Mouse (Mus musculus): ENCODE data around the gene Col5a1. TPM values are rescaled to one million over a fixed set of nuclear protein-coding genes. Genes with fewer than 3 reads are reported as not detected.

Gene Col5a1
- total RNA-seq, 2 experiments from 2014 or later = 0.58 to 2.4 TPM

DNA sequence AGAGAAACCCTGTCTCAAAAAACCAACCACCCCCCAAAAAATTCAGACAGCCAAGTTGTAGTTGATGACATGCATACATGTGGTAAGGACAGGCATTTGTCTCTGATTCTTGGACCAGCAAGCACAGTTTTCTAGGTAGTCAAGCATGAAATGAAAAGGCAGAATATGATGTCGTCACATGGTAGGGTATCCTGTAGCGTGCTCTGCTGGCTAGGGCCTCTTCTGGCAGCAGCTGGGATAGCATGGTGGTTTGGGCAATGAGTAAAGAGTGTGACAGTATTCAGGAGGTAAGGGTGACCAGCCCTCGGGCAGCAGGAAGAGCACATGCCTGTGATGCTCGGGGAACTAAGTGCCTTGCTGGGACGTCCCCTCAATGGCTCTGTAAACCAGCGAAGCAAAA lies 73.0 kb downstream of the Col5a1 start:
- 0 out of 2 replicates have a peak, but pooled peaks have one; percentile 31 for ATAC-seq (replicated peaks; ENCODE audit: poor library complexity)

DNA sequence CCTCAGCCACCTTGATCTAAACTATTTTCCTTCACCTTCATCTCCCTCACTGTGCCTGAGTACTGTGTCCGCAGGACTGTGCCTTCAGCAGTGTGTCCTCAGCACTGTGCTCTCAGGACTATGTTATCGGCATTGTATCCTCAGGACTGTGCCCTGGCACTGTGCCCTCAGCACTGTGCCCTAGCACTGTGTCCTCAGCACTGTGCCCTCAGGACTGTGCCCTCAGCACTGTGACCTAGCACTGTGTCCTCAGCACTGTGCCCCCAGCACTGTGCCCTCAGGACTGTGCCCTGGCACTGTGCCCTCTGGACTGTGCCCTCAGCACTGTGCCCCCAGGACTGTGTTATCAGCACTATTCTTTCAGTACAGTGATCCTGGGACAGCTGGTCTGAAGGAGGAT lies 75.0 kb downstream of the Col5a1 start:
- ATAC-seq (replicated peaks; ENCODE audit: poor library complexity) = no peak

DNA sequence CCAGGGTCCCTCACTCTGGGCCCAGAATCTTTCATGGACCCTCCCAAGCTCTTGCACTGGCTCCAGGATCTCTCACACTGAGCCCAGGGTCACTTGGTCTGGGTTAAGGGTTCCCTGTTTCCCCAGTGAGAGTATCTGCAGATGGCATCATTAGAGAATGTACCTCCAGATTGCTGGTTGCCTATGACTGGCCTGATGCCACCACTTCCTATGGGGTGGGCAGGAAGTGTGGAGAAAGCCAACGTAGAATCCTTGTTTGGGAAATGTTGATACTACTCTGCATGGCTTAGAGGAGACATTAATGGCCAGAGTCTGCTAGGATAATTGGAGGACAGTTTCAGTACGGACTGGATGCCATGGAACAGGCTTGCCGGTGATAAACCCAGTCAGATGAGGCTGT lies 76.2 kb downstream of the Col5a1 start:
- ATAC-seq (replicated peaks; ENCODE audit: poor library complexity) = no peak

DNA sequence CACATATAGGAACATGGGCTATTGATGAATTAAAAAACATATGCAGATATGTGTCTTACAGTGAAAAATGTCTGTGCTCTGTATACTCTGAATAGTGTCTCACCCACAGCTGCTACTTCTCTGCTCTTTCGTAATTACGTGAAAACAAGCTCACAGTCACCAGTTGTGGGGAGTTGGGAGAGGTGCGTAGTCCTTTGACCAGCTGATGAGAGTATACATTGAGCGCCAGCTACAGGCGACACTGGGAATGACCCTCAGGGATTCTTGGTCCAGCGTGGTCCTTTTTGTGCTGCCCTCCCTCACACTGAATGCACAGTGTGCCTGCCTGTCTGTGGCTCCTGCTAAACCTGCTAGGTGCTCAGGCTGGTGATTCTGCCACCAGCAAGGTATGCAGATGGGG lies 82.9 kb downstream of the Col5a1 start:
- ATAC-seq (replicated peaks; ENCODE audit: poor library complexity) = peak; percentile 78

- ATAC-seq (replicated peaks; ENCODE audit: poor library complexity) = peak; percentile 54; the same call in 1 of the 2 replicates
These were observed 87.6 kb downstream of the Col5a1 start for GRCm38 (mm10) chr2:27973840-27974239.

GRCm38 (mm10) chr2:27975786-27976185 lies 89.6 kb downstream of the Col5a1 start:
- ATAC-seq (replicated peaks; ENCODE audit: poor library complexity) = 0 out of 2 replicates have a peak, but pooled peaks have one; percentile 27

DNA sequence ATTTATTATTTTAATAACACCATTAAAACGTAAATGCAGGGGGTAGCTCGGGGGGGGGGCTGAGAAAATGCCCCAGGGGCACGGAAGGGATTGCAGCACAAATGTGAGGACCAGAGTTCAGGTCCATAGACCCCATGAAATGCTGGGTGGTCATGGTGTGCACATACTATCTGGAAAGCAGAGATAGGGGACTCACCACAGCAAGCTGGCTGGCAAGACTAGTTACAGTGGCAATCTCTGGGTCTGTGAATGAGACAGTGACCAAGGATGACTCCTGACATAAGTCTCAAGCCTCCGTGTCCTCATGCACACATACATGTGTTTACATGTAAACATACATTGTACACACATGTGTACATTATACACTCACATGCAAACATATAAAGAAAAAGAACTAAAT lies 90.3 kb downstream of the Col5a1 start:
- no peak for ATAC-seq (replicated peaks; ENCODE audit: poor library complexity)

DNA sequence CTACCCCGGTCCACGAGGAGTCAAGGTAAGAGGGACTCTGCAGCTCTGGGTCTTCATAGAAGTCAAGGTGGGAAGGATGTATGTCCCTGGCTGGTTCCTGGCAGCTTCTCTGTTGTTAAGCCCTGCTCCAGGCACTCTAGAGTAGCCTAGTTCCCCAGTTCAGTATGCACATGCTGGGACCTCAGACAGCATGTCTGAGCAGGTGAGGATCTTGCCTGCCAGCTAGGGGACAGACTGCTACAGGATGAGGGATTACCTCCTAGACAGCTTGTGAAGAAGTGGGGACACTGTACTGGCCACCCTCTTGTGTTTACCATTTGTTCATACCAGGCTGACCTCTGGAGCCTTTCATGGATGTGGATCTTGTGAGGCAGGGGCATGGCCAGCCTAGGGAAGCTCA lies 94.8 kb downstream of the Col5a1 start:
- no peak for ATAC-seq (replicated peaks; ENCODE audit: poor library complexity)

GRCm38 (mm10) chr2:27981621-27982535 lies 95.7 kb downstream of the Col5a1 start:
- peak; percentile 51 for ATAC-seq (replicated peaks; ENCODE audit: poor library complexity)

DNA sequence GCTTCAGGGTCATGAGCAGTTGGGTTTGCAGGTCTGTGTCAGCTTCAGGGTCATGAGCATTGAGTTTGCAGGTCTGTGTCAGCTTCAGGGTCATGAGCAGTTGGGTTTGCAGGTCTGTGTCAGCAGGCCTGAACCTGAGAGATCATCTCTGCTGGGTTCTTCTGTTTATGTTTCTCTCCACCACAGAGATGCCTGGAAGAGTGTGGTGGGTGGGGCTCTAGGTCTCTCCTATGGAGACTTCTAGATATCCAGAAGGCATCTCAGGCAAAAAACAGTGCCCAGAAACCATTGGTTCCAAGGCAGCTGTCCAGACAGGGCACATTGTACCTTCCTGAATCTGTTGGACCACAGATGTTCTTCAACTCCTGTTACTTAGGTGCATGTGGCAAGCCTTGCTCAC lies 96.9 kb downstream of the Col5a1 start:
- ATAC-seq (replicated peaks; ENCODE audit: poor library complexity) = no peak

GRCm38 (mm10) chr2:27983884-27984283 lies 97.7 kb downstream of the Col5a1 start:
- peak; percentile 63 for ATAC-seq (replicated peaks; ENCODE audit: poor library complexity)

DNA sequence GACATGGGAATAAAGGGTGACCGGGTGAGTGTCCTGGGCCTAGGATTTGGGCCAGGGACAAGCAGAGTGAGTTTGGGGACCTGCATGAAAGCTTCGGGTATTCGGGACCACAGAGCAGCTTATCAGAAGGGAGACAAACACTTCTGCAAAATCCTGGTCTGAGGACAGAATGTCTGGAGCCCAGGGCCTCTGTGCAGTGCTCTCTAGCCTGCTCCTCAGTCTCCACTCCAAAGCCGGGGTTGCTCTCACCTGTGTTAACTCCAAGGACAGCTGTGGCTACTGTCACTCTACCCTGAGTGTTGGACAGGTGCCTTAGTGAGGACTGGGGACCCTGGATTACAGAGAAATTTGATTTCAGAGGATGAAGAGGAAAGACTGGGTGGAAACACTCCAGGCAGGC lies 100.5 kb downstream of the Col5a1 start:
- ATAC-seq (replicated peaks; ENCODE audit: poor library complexity) = no peak

GRCm38 (mm10) chr2:27990430-27991211 lies 104.4 kb downstream of the Col5a1 start:
- ATAC-seq (replicated peaks; ENCODE audit: poor library complexity) = no peak

DNA sequence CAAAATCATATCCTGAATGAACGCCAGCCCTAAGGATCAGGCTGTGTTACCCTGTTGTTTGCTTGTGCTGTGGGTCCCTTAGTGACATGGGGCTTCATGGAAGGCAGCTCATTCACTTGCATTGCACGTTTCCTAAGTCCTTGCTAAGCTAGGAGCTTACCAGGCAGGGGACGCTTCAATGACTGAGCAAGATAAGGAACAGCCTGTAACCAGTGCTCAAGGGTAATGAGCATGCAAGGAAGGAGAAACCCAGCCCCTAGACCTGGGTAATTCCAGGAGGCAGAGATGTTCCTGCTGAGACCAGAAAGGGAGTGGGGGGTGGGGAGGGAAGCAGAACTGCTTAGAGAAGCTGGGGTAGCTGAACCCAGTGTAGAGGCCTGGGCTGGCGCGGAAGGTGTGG lies 107.2 kb downstream of the Col5a1 start:
- ATAC-seq (replicated peaks; ENCODE audit: poor library complexity) = no peak

DNA sequence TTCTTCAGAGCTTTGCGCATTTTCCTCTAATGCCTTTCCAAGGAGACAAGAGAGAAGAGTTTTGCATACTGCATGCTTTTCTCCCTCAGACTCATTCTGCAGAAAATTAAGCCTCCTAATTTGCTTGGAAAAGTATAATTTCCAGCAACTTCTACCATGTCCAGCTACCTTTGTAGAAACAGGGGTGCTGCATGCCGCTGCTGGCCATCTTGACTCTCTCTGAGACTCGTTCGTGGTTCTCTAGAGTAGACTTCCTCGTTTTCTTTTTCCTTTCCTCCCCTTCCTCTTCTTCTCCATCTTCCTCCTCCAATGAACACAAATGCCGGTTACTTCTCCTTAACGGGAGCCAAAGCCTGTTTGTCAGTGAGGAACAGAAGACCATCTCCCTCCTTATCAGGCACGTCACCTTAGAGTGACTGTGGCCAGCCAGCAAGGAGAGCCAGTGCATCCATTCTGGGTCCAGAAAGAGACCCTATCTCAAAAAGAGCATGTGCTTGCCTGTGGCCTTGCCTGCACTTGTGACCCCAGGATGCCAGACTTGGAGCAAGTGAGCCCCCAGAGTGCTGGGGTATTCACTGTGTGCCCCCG lies 113.9 kb downstream of the Col5a1 start:
- peak; percentile 69 for ATAC-seq (replicated peaks; ENCODE audit: poor library complexity)

- ATAC-seq (replicated peaks; ENCODE audit: poor library complexity) = no peak; the same call in 1 of the 2 replicates
These were observed 114.4 kb downstream of the Col5a1 start for GRCm38 (mm10) chr2:28000660-28001059.

GRCm38 (mm10) chr2:28001206-28001605 lies 115.0 kb downstream of the Col5a1 start:
- no peak for ATAC-seq (replicated peaks; ENCODE audit: poor library complexity)

GRCm38 (mm10) chr2:28005187-28005586 lies 119.0 kb downstream of the Col5a1 start:
- peak; percentile 87 for ATAC-seq (replicated peaks; ENCODE audit: poor library complexity)

DNA sequence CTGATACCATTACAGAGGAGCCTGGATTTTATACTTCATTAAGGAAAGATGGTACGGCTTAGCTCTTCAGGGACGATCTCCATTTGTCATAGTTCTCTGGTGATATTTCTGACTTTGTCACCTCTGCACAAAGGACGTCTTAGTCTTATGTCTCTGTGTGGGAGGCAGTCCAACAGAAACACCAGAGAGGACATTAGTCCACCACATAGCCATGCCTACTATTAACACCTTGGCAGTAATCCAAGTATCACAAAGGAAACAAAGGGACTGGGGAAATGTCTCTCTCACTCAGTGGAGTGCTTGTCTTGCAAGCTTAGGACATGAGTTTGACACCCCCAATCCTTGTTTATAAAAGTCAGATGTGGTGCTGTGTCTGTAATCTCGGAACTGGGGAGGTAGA lies 122.0 kb downstream of the Col5a1 start:
- ATAC-seq (replicated peaks; ENCODE audit: poor library complexity) = no peak

- ATAC-seq (replicated peaks; ENCODE audit: poor library complexity) = no peak
These were observed 126.1 kb downstream of the Col5a1 start for GRCm38 (mm10) chr2:28012367-28012766.

- ATAC-seq (replicated peaks; ENCODE audit: poor library complexity) = peak; percentile 17; the same call in 1 of the 2 replicates
These were observed 128.6 kb downstream of the Col5a1 start for GRCm38 (mm10) chr2:28014778-28015177.
